Mouse (Mus musculus) CH12.LX (cell line): ENCODE results near the gene Carmil1.

Source experiments
- BHLHE40 ChIP-seq: IDR thresholded peaks from 2 replicates; pipeline ENCODE4 v1.6.1; 2011; ENCODE audit warnings: mild to moderate bottlenecking, low read depth, low read length, improper control_type of control experiment
- CHD2 ChIP-seq: IDR thresholded peaks from 2 replicates; pipeline ENCODE4 v1.6.1; 2011; ENCODE audit warnings: low read length, improper control_type of control experiment
- CTCF ChIP-seq, 2 experiments: IDR thresholded peaks in 1 of 2; conservative IDR thresholded peaks in 1 of 2; 2 replicates each; pipeline ENCODE4 v1.5.1; 2011 to 2012; ENCODE audit warnings: low read depth in 2 of 2, low read length in 2 of 2, improper control_type of control experiment in 1 of 2, inconsistent platforms in 1 of 2, mild to moderate bottlenecking in 1 of 2, moderate library complexity in 1 of 2
- ELF1 ChIP-seq: IDR thresholded peaks from 2 replicates; pipeline ENCODE4 v1.6.1; 2014; ENCODE audit warnings: low read depth, mild to moderate bottlenecking, inconsistent platforms, low read length, improper control_type of control experiment
- EP300 ChIP-seq: IDR thresholded peaks from 2 replicates; pipeline ENCODE4 v1.6.1; 2011; ENCODE audit warnings: low read length, improper control_type of control experiment
- KAT2A ChIP-seq: IDR thresholded peaks from 2 replicates; pipeline ENCODE4 v1.6.1; 2012; ENCODE audit warnings: low read length, improper control_type of control experiment, inconsistent platforms; ENCODE audit not compliant: insufficient replicate concordance
- MAX ChIP-seq: IDR thresholded peaks from 2 replicates; pipeline ENCODE4 v1.6.1; 2011; ENCODE audit warnings: low read length, improper control_type of control experiment
- MXI1 ChIP-seq: IDR thresholded peaks from 2 replicates; pipeline ENCODE4 v1.6.1; 2011; ENCODE audit warnings: mild to moderate bottlenecking, low read depth, low read length, improper control_type of control experiment
- POLR2A ChIP-seq: IDR thresholded peaks from 2 replicates; pipeline ENCODE4 v1.6.1; 2011; ENCODE audit warnings: low read depth, mild to moderate bottlenecking, improper control_type of control experiment, low read length
- RAD21 ChIP-seq: IDR thresholded peaks from 2 replicates; pipeline ENCODE4 v1.6.1; 2011; ENCODE audit warnings: low read depth, mild to moderate bottlenecking, low read length, improper control_type of control experiment, moderate library complexity
- USF2 ChIP-seq: conservative IDR thresholded peaks from 2 replicates; pipeline ENCODE4 v1.6.1; 2011; ENCODE audit warnings: low read depth, low read length, improper control_type of control experiment

DNA sequence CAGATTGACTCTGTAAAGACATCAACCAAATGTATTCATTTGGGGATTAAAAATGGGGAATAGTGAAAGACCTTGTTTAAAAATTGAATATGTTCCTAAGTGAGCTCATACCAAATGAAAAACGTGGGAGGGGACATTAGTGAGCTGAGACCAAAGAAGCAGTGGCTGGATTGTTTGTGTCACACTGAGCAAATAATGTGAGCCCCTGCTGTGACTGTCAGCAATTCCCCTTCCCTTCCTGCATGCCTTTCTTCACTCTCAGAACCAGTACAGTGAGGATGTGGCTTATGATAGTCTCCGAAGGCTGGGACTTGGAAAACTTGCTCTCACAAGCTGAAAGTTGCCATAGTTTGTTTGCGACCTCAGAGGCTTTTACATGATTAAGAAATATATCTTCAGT, 295.5 kb downstream of the Carmil1 start:
- TF ChIP-seq CTCF (conservative IDR thresholded peaks at IDR 0.05 in 1 of 2, IDR thresholded peaks at IDR 0.05 in 1 of 2; ENCODE audit: low read depth in 2 of 2, low read length in 2 of 2) (no peak), RAD21 (no peak), KAT2A (no peak), ELF1 (no peak), POLR2A (no peak), MXI1 (no peak), BHLHE40 (no peak), EP300 (no peak), CHD2 (no peak), USF2 (no peak), MAX (no peak)
